Mouse (Mus musculus) yolk sac, embryonic 10.5 days (tissue): ENCODE data around the gene Angptl1.

Experiments used
- DNase-seq: peaks from one replicate; pipeline ENCODE4 v3.0.0-alpha.2; 2017; ENCODE audit warnings: low spot score

Angptl1 gene

GRCm38 (mm10) chr1:156838177-156838576, at the start of gene Angptl1:
TSS of gene Angptl1 (plus strand) at chr1:156838562.
- DNase-seq = no peak

DNA sequence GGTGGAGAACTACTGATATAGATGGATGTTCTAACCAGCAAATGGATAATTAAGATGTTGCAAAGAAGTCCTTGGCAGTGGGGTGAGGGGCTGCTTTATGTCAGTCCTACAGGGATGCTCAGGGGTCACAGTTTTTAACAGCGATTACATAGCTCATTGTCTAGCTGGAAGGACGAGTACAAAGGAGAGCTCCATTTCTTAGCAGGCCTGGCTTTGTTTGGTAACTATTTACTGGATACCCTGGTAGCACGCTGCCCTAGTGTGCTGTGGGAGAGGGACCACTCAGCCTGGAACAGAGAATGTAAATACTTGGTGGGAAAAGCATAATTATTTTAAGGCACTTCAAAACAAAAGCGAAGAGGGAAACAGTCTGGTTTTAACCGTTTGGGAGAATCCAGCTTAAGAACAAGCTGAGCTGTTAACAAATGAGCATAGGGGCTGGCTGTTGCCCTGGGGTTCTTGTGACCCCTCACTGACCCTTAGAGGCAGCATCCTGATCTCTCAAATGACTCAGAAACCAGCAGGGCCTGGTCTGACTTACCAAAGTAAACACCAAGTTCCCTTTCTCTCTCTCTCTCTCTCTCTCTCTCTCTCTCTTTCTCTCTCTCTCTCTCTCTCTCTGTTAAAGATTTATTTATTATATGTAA, 48.4 kb upstream of the Angptl1 start:
- peak; percentile 47 for DNase-seq

GRCm38 (mm10) chr1:156796251-156796650, 42.1 kb upstream of the Angptl1 start:
- DNase-seq = peak; percentile 19

DNA sequence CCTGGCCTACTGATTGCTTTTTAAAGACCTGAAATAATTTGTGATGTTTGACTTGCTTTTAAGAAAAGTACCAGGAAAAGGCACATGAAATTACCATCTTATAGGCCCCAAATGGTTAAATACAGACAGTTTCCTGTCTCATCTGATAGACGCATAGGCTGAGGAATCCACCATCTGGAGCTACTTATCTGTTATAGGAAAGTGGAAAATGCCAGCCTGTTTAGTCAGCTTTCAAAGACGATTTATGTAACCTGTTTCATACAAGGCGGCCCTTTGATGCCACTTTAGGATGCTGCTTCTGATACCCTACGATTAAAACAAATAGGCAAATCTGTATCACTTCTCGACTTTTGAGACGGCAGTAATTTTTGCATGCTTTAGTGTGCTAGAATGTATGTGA, 37.1 kb upstream of the Angptl1 start:
- DNase-seq = no peak

GRCm38 (mm10) chr1:156808332-156808731, 30.0 kb upstream of the Angptl1 start:
- DNase-seq = peak; percentile 54

DNA sequence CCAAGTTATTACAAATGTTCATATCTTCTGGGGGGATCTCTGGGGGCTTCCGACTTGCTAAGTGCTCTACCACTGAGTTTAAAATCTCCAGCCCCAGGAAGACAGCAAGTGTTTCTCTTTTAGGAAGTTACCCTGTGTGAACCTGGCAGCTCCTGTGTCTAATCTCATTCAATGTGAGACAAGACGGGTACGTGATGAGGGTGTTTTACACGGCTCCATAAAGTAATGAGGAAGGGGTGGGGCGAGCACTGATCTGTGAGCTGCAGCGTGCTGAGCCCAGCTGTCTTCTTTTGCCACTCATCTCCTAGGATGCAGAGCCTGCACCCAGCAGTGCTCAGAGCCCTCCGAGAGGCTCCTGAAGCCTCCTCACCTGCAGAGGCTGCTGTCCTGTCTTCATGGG, 26.4 kb upstream of the Angptl1 start:
- DNase-seq = no peak

GRCm38 (mm10) chr1:156812716-156813115, 25.6 kb upstream of the Angptl1 start:
- no peak for DNase-seq

- peak; percentile 44 for DNase-seq
Observed at GRCm38 (mm10) chr1:156813485-156813884, 24.9 kb upstream of the Angptl1 start.

GRCm38 (mm10) chr1:156819236-156819635, 19.1 kb upstream of the Angptl1 start:
- DNase-seq = no peak

- peak; percentile 65 for DNase-seq
Observed at GRCm38 (mm10) chr1:156838695-156839094, 333 bp downstream of the Angptl1 start.

- no peak for DNase-seq
Observed at GRCm38 (mm10) chr1:156841625-156842339, 3.4 kb downstream of the Angptl1 start.

- no peak for DNase-seq
Observed at GRCm38 (mm10) chr1:156847098-156847497, 8.7 kb downstream of the Angptl1 start.

DNA sequence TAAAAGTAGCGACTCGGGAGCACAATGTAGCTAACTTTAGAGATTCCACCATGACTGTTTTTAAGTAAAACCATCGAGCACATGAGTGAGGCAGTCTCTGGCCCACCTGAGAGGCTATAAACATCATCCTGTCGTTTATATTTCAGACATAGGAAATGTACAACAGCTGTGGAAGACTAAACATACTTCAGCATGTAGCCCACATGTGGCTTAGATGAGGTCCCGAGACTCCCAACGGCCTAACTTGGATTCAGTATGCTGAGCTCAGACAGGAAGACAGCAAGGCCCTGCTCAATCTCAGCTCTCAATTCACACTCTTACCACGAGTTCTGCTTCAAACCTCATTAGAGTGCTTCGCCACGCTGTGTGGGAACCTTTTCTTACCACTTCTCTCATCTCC, 14.0 kb downstream of the Angptl1 start:
- no peak for DNase-seq

DNA sequence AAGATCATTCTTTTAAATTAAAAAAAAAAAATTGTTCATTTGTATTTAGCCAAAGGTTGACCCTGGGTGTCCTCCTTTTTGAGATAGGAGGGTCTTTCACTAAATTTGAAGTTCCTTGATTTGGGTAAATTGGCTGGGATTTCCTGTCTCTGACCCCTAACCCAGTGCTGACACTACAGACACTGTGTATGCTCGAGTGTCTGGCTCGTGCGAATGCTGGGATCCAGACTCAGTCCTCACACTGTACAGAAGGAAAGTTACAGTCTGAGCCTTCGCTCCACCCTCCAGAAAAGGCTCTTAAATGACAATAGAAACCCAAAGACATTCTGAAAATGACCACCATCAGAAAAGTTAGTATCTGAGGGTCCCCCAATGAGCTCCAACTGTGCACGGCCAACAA, 14.5 kb downstream of the Angptl1 start:
- DNase-seq = no peak

- DNase-seq = no peak
Observed at GRCm38 (mm10) chr1:156854558-156854957, 16.2 kb downstream of the Angptl1 start.

GRCm38 (mm10) chr1:156856666-156857065, 18.3 kb downstream of the Angptl1 start:
- DNase-seq = no peak

GRCm38 (mm10) chr1:156859156-156859555, 20.8 kb downstream of the Angptl1 start:
- DNase-seq = no peak

GRCm38 (mm10) chr1:156859711-156860250, 21.4 kb downstream of the Angptl1 start:
- DNase-seq = no peak

GRCm38 (mm10) chr1:156860266-156860665, 21.9 kb downstream of the Angptl1 start:
- no peak for DNase-seq

DNA sequence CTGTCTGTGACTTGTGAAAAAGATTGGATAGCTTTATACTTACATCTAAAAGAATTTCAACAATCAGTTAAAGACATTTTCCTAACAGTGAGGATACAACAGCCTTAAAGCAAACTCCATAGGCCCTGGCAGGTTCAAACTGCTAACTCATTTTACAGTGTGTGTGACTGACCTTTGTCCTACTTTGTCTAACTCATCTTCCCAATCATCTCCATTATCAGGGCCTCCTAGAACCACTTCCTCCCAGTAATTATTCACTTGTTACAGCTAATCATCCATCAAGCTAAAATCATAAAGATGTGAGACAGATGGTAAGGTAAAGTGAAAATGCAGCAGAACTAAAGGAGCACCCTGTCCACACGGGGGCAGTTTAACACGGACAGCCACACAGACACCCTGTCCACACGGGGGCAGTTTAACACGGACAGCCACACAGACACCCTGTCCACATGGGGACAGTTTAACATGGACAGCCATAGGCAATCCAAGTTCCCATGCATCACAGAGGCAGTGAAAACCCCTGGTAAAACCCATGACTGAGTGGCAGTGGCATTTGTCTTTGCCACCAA, 23.2 kb downstream of the Angptl1 start:
- DNase-seq = no peak

- DNase-seq = no peak
Observed at GRCm38 (mm10) chr1:156863726-156864125, 25.4 kb downstream of the Angptl1 start.

- no peak for DNase-seq
Observed at GRCm38 (mm10) chr1:156864240-156864639, 25.9 kb downstream of the Angptl1 start.

- no peak for DNase-seq
Observed at GRCm38 (mm10) chr1:156870028-156870427, 31.7 kb downstream of the Angptl1 start.
